Mouse (Mus musculus) small intestine, adult 2 months (tissue): ENCODE measurements at regions not wholly inside any gene's neighbourhood (a gene's known extent, or its start where the extent isn't known, plus 50 kb on each side); places are given as distances from the start of the nearest gene placed in this dataset.

ENCODE experiments used
- H3K27ac ChIP-seq: fragments of 200-500 bp; 2 replicates; pipeline ENCODE4 v1.5.1; 2012; ENCODE audit warnings: low read depth, low read length, control low read depth, inconsistent platforms; ENCODE audit not compliant: insufficient read depth
- H3K27me3 ChIP-seq: fragments of 200-500 bp; 2 replicates; pipeline ENCODE4 v1.6.1; 2012; ENCODE audit warnings: mild to moderate bottlenecking, moderate library complexity, low read length, inconsistent platforms; ENCODE audit not compliant: control insufficient read depth, insufficient read depth
- H3K36me3 ChIP-seq: fragments of 200-500 bp; 2 replicates; pipeline ENCODE4 v1.6.1; 2012; ENCODE audit warnings: mild to moderate bottlenecking, low read length, control low read depth, inconsistent platforms; ENCODE audit not compliant: control insufficient read depth, insufficient read depth
- H3K4me1 ChIP-seq: fragments of 200-500 bp; 2 replicates; pipeline ENCODE4 v1.6.1; 2012; ENCODE audit warnings: low read length, inconsistent platforms, mixed read lengths; ENCODE audit not compliant: control insufficient read depth, insufficient read depth, insufficient read length
- H3K4me3 ChIP-seq: fragments of 200-500 bp; 2 replicates; pipeline ENCODE4 v1.5.1; 2012; ENCODE audit warnings: low read depth, mild to moderate bottlenecking, control low read depth, inconsistent platforms, low read length, moderate library complexity
- CTCF ChIP-seq: fragments of 200-500 bp; IDR thresholded peaks from 2 replicates; pipeline ENCODE4 v1.5.1; 2012; ENCODE audit warnings: low read depth, mild to moderate bottlenecking, control low read depth, inconsistent platforms, low read length, moderate library complexity, mixed read lengths; ENCODE audit not compliant: insufficient replicate concordance, insufficient read length; ENCODE audit errors: extremely low read depth
- POLR2A ChIP-seq: fragments of 200-500 bp; IDR thresholded peaks from 2 replicates; pipeline ENCODE4 v1.6.1; 2012; ENCODE audit warnings: low read depth, mild to moderate bottlenecking, control low read depth, inconsistent platforms, low read length, moderate library complexity
- WGBS: fragments of 180-500 bp; shearing (Covaris S2); methylation state at CpG from one replicate; pipeline ENCODE4 v1.1.7; 2018; 5-methylcytosine and 5-hydroxymethylcytosine counted together

GRCm38 (mm10) chr6:50011071-50011470, 99.0 kb upstream of the Mpp6 start:
- 69% methylated on average over 12 of the region's 12 CpGs for WGBS
- Histone ChIP-seq H3K27ac (no peak overlapping the region), H3K4me1 (no peaks in the 10 kb centered on the region; the same call in 1 of the 2 replicates), H3K4me3 (no peak overlapping the region), H3K36me3 (no peaks in the 10 kb centered on the region), H3K27me3 (no peaks in the 10 kb centered on the region)
- TF ChIP-seq CTCF (no peak), POLR2A (no peak)

GRCm38 (mm10) chr6:50011746-50012453, 98.1 kb upstream of the Mpp6 start:
- H3K4me3 ChIP-seq = no peak overlapping the region
- 58% methylated on average over 5 of the region's 5 CpGs for WGBS
- no peaks in the 10 kb centered on the region for H3K36me3 ChIP-seq
- H3K27me3 ChIP-seq = no peaks in the 10 kb centered on the region
- H3K27ac ChIP-seq = no peak overlapping the region
- TF ChIP-seq POLR2A (no peak), CTCF (no peak)
- no peaks in the 10 kb centered on the region; the same call in 1 of the 2 replicates for H3K4me1 ChIP-seq

- Histone ChIP-seq H3K27ac (no peak overlapping the region), H3K4me3 (no peak overlapping the region), H3K36me3 (no peaks in the 10 kb centered on the region), H3K4me1 (no peaks in the 10 kb centered on the region; the same call in 1 of the 2 replicates), H3K27me3 (no peaks in the 10 kb centered on the region)
- TF ChIP-seq POLR2A = no peak
- TF ChIP-seq CTCF = no peak
- WGBS = 33% methylated on average over 5 of the region's 5 CpGs
These were observed 97.0 kb upstream of the Mpp6 start for GRCm38 (mm10) chr6:50013067-50013466.

GRCm38 (mm10) chr6:50013842-50014241, 96.2 kb upstream of the Mpp6 start:
- Histone ChIP-seq H3K36me3 (no peaks in the 10 kb centered on the region), H3K4me3 (no peak overlapping the region), H3K27ac (no peak overlapping the region), H3K4me1 (no peaks in the 10 kb centered on the region; the same call in 1 of the 2 replicates), H3K27me3 (no peaks in the 10 kb centered on the region)
- WGBS = 88% methylated on average over 7 of the region's 7 CpGs
- no peak for TF ChIP-seq CTCF
- no peak for TF ChIP-seq POLR2A

- no peaks in the 10 kb centered on the region for H3K36me3 ChIP-seq
- 86% methylated on average over 6 of the region's 6 CpGs for WGBS
- no peaks in the 10 kb centered on the region for H3K27me3 ChIP-seq
- TF ChIP-seq POLR2A (no peak), CTCF (no peak)
- H3K4me1 ChIP-seq = no peaks in the 10 kb centered on the region
- no peak overlapping the region for H3K27ac ChIP-seq
- no peak overlapping the region for H3K4me3 ChIP-seq
These were observed 82.1 kb upstream of the Mpp6 start for GRCm38 (mm10) chr6:50027981-50028380.

GRCm38 (mm10) chr6:50029895-50030515, 80.0 kb upstream of the Mpp6 start:
- H3K36me3 ChIP-seq = no peaks in the 10 kb centered on the region
- no peak overlapping the region for H3K27ac ChIP-seq
- no peak overlapping the region for H3K4me3 ChIP-seq
- WGBS = 57% methylated on average over 10 of the region's 10 CpGs
- no peaks in the 10 kb centered on the region for H3K4me1 ChIP-seq
- no peak for TF ChIP-seq CTCF
- TF ChIP-seq POLR2A = no peak
- no peaks in the 10 kb centered on the region for H3K27me3 ChIP-seq

GRCm38 (mm10) chr6:50031356-50031755, 78.7 kb upstream of the Mpp6 start:
- H3K27ac ChIP-seq = no peak overlapping the region
- H3K4me1 ChIP-seq = no peaks in the 10 kb centered on the region
- H3K27me3 ChIP-seq = no peaks in the 10 kb centered on the region
- no peak overlapping the region for H3K4me3 ChIP-seq
- H3K36me3 ChIP-seq = no peaks in the 10 kb centered on the region
- TF ChIP-seq POLR2A (no peak), CTCF (no peak)
- WGBS = 73% methylated on average over 5 of the region's 5 CpGs
